Mouse (Mus musculus) MEL (cell line): ENCODE data around the gene Frs3. TPM values are rescaled to one million over a fixed set of nuclear protein-coding genes. Genes with fewer than 3 reads are reported as not detected.
"Not testable (repeated sequence)": the region's sequence is repeated elsewhere in the genome, so short reads cannot be mapped to it uniquely, and the experiment has no call there.

Experiments
- DNase-seq: peaks from one replicate; pipeline ENCODE4 v3.0.0; 2011; ENCODE audit warnings: low read depth, low spot score
- H3K27ac ChIP-seq: 2 replicates; pipeline ENCODE4 v1.5.1; 2012; ENCODE audit warnings: low read depth, mild to moderate bottlenecking, control low read depth, low read length, moderate library complexity; ENCODE audit not compliant: control insufficient read depth
- H3K27me3 ChIP-seq, 2 experiments: fragments of 150-350 bp in 1 of 2; sonication (generic) in 1 of 2; 2 replicates each; pipeline ENCODE4 v1.6.1; 2012; ENCODE audit warnings: low read length in 2 of 2, mild to moderate bottlenecking in 2 of 2, improper control_type of control experiment in 1 of 2, moderate library complexity in 1 of 2; ENCODE audit not compliant: insufficient read depth in 2 of 2, control insufficient read depth in 1 of 2
- H3K36me3 ChIP-seq, 2 experiments: 2 replicates each; pipeline ENCODE4 v1.6.1; 2012 to 2014; ENCODE audit warnings: low read length in 2 of 2, improper control_type of control experiment in 1 of 2, inconsistent platforms in 1 of 2, mild to moderate bottlenecking in 1 of 2; ENCODE audit not compliant: insufficient read depth in 2 of 2, control insufficient read depth in 1 of 2
- H3K4me1 ChIP-seq, 2 experiments: fragments of 150-350 bp in 1 of 2; sonication (generic) in 1 of 2; 2 replicates each; pipeline ENCODE4 v1.6.1; 2012; ENCODE audit warnings: low read length in 2 of 2, improper control_type of control experiment in 1 of 2, mild to moderate bottlenecking in 1 of 2; ENCODE audit not compliant: insufficient read depth in 2 of 2, control insufficient read depth in 1 of 2
- H3K4me3 ChIP-seq, 2 experiments: fragments of 150-350 bp in 1 of 2; sonication (generic) in 1 of 2; 2 replicates each; pipeline ENCODE4 v1.5.1; 2012; ENCODE audit warnings: low read depth in 2 of 2, low read length in 2 of 2, mild to moderate bottlenecking in 2 of 2, moderate library complexity in 2 of 2, control low read depth in 1 of 2, improper control_type of control experiment in 1 of 2; ENCODE audit not compliant: control insufficient read depth in 1 of 2, insufficient read depth in 1 of 2
- H3K79me2 ChIP-seq: 2 replicates; pipeline ENCODE4 v1.6.1; 2012; ENCODE audit warnings: mild to moderate bottlenecking, low read length, moderate library complexity; ENCODE audit not compliant: control insufficient read depth, poor library complexity, insufficient read depth
- H3K9ac ChIP-seq: 2 replicates; pipeline ENCODE4 v1.6.1; 2012; ENCODE audit warnings: low read depth, mild to moderate bottlenecking, control low read depth, low read length, moderate library complexity; ENCODE audit not compliant: control insufficient read depth, poor library complexity, severe bottlenecking
- H3K9me3 ChIP-seq: fragments of 150-350 bp; sonication (generic); replicated peaks from 2 replicates; pipeline ENCODE4 v1.6.1; 2012; ENCODE audit warnings: mild to moderate bottlenecking, low read length, improper control_type of control experiment, moderate library complexity; ENCODE audit not compliant: insufficient read depth
- ELF1 ChIP-seq: IDR thresholded peaks from 2 replicates; pipeline ENCODE4 v1.6.1; 2014; ENCODE audit warnings: low read depth, mild to moderate bottlenecking, inconsistent platforms, low read length, improper control_type of control experiment, moderate library complexity
- EP300 ChIP-seq, 2 experiments: IDR thresholded peaks; 2 replicates each; pipeline ENCODE4 v1.6.1; 2011; ENCODE audit warnings: improper control_type of control experiment in 2 of 2, low read length in 2 of 2, low read depth in 1 of 2, mild to moderate bottlenecking in 1 of 2
- GABPA ChIP-seq: IDR thresholded peaks from 2 replicates; pipeline ENCODE4 v1.6.1; 2012; ENCODE audit warnings: low read depth, mild to moderate bottlenecking, inconsistent platforms, low read length, improper control_type of control experiment, moderate library complexity
- HCFC1 ChIP-seq: IDR thresholded peaks from 2 replicates; pipeline ENCODE4 v1.6.1; 2012; ENCODE audit warnings: low read depth, mild to moderate bottlenecking, inconsistent platforms, low read length, improper control_type of control experiment, moderate library complexity
- JUND ChIP-seq: IDR thresholded peaks from 2 replicates; pipeline ENCODE4 v1.6.1; 2011; ENCODE audit warnings: low read depth, mild to moderate bottlenecking, improper control_type of control experiment, low read length
- MEF2A ChIP-seq: IDR thresholded peaks from 2 replicates; pipeline ENCODE4 v1.6.1; 2014; ENCODE audit warnings: low read depth, mild to moderate bottlenecking, inconsistent platforms, low read length, improper control_type of control experiment; ENCODE audit not compliant: poor library complexity, insufficient replicate concordance, severe bottlenecking; ENCODE audit errors: extremely low read depth
- MXI1 ChIP-seq: IDR thresholded peaks from 2 replicates; pipeline ENCODE4 v1.6.1; 2011; ENCODE audit warnings: mild to moderate bottlenecking, low read depth, low read length, improper control_type of control experiment
- POLR2AphosphoS2 ChIP-seq: IDR thresholded peaks from 2 replicates; pipeline ENCODE4 v1.6.1; 2011; ENCODE audit warnings: low read length, improper control_type of control experiment
- POLR2AphosphoS5 ChIP-seq: IDR thresholded peaks from 2 replicates; pipeline ENCODE4 v1.6.1; 2012; ENCODE audit warnings: low read depth, borderline replicate concordance, mild to moderate bottlenecking, inconsistent platforms, low read length, moderate library complexity, mixed read lengths
- SMC3 ChIP-seq: IDR thresholded peaks from 2 replicates; pipeline ENCODE4 v1.6.1; 2011; ENCODE audit warnings: low read depth, low read length, improper control_type of control experiment
- TBP ChIP-seq: IDR thresholded peaks from 2 replicates; pipeline ENCODE4 v1.8.0; 2011; ENCODE audit warnings: low read depth, low read length, improper control_type of control experiment
- UBTF ChIP-seq: IDR thresholded peaks from 2 replicates; pipeline ENCODE4 v1.6.1; 2012; ENCODE audit warnings: low read depth, mild to moderate bottlenecking, inconsistent platforms, low read length, improper control_type of control experiment, moderate library complexity, borderline replicate concordance; ENCODE audit not compliant: insufficient read depth
- ZNF384 ChIP-seq: IDR thresholded peaks from 2 replicates; pipeline ENCODE4 v1.6.1; 2012; ENCODE audit warnings: low read depth, mild to moderate bottlenecking, inconsistent platforms, low read length, improper control_type of control experiment
- polyA plus RNA-seq, 2 experiments: library from polyadenylated mRNA; stranded (reverse) in 1 of 2; unstranded in 1 of 2; fragments of >175 nt in 1 of 2; fragments of >200 nt in 1 of 2; gene quantifications; 2 replicates each; pipeline versions ENCODE4 v1.2.1 to v1.2.4; 2012; ENCODE audit warnings: low replicate concordance in 2 of 2, low read depth in 1 of 2; ENCODE audit not compliant: insufficient read length in 2 of 2, insufficient read depth in 1 of 2, missing spikeins in 1 of 2
- total RNA-seq: library from RNA; depleted of rRNA; stranded (reverse); fragments of 300-350 nt; gene quantifications from 2 replicates; pipeline ENCODE4 v1.2.3, GENCODE M21; 2012

Gene Frs3
- total and polyA plus RNA-seq, 3 experiments, result 2.7 to 4.4 TPM; not detected in 1

DNA sequence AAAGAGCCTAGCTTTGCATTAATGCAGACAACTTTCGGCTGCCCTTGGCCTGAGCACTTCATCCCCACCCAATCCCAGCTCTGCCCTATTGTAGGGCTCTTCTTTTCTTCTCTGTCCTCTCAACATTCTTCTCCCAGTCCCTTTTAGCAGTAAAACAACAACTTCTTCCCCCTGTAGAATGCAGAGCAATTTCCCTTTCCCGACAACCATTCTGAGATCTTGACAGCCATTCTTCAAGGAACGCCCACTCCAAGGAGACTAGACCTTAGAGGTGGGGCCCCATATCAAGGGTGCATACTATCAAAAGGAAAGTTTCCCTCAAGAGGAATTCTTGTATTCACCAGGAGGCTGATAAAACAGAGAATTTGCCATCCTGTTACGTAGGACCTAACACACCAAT lies 39.9 kb upstream of the Frs3 start:
- H3K9ac ChIP-seq, result no peak overlapping the region
- no peak overlapping the region for H3K27ac ChIP-seq
- DNase-seq, result no peak
- no peaks in the 10 kb centered on the region for H3K27me3 ChIP-seq
- no peaks in the 10 kb centered on the region for H3K36me3 ChIP-seq
- no peak overlapping the region for H3K4me3 ChIP-seq
- no peaks in the 10 kb centered on the region for H3K79me2 ChIP-seq
- H3K9me3 ChIP-seq, result no peaks in the 10 kb centered on the region
- H3K4me1 ChIP-seq, result no peaks in the 10 kb centered on the region
- TF ChIP-seq MEF2A, result no peak
- no peak for TF ChIP-seq ZNF384

DNA sequence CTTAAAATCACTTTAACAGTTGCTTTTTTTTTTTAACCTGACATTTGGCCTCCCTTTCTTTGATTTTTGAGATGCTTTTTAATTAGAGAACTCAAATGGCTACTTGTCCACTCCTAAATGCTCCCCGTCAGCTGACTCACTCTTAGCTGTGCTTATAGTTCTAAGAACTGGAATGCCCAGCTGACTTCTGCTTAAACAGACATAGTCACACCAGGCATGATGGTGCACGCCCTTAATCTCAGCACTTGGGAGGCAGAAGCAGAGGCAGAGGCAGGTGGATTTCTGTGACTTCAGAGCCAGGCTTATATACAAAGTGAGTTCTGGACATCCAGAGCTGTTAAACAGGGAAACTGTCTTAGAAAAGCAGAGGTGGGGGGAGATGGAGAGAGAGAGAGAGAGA lies 36.9 kb upstream of the Frs3 start:
- H3K27ac ChIP-seq, result no peak overlapping the region
- no peak overlapping the region for H3K9ac ChIP-seq
- H3K27me3 ChIP-seq, result no peaks in the 10 kb centered on the region
- H3K9me3 ChIP-seq, result no peaks in the 10 kb centered on the region
- H3K4me3 ChIP-seq, result no peak overlapping the region
- no peak for DNase-seq
- no peaks in the 10 kb centered on the region for H3K79me2 ChIP-seq
- no peak for TF ChIP-seq TBP
- no peak for TF ChIP-seq SMC3
- no peak for TF ChIP-seq MEF2A
- TF ChIP-seq UBTF, result no peak
- TF ChIP-seq GABPA, result no peak
- TF ChIP-seq JUND, result no peak
- no peak for TF ChIP-seq HCFC1
- TF ChIP-seq POLR2AphosphoS2, result no peak
- TF ChIP-seq ELF1, result no peak
- TF ChIP-seq POLR2AphosphoS5, result no peak
- no peak for TF ChIP-seq EP300 (IDR thresholded peaks at IDR 0.05; ENCODE audit: low read depth in 1 of 2, low read length in 2 of 2)
- no peak for TF ChIP-seq MXI1
- H3K36me3 ChIP-seq, result no peaks in the 10 kb centered on the region
- H3K4me1 ChIP-seq, result no peaks in the 10 kb centered on the region

DNA sequence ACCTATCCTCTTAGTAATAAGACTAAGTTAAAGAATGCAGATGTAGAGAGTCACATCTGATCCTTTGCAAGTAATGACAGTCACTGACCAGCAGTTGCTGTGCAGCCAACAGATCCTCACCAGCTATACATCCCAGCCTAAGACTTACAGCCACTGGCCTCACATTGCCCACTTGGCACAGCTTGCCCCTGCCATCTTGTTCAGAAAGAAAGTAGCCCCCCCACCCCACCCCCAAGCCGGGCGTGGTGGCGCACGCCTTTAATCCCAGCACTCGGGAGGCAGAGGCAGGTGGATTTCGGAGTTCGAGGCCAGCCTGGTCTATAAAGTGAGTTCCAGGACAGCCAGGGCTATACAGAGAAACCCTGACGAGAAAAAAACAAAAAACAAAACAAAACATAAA lies 34.5 kb upstream of the Frs3 start:
- not testable (repeated sequence) for H3K79me2 ChIP-seq, H3K4me1 ChIP-seq, H3K36me3 ChIP-seq

More for the DNA sequence above, 34.5 kb upstream of the Frs3 start:
- not testable (repeated sequence) for H3K9me3 ChIP-seq, H3K4me3 ChIP-seq, H3K27me3 ChIP-seq, DNase-seq, H3K9ac ChIP-seq, H3K27ac ChIP-seq
